Mouse (Mus musculus) forelimb bud, embryonic 11.5 days (tissue): Measurements from ENCODE around the gene H2-Ke6.
A peak's percentile ranks its signal among the peaks of the same experiment; 100 is the strongest.

Source experiments
- DNase-seq: peaks from one replicate; pipeline ENCODE4 v3.0.0-alpha.2; 2012; ENCODE audit warnings: low read depth, low spot score

The H2-Ke6 gene

DNA sequence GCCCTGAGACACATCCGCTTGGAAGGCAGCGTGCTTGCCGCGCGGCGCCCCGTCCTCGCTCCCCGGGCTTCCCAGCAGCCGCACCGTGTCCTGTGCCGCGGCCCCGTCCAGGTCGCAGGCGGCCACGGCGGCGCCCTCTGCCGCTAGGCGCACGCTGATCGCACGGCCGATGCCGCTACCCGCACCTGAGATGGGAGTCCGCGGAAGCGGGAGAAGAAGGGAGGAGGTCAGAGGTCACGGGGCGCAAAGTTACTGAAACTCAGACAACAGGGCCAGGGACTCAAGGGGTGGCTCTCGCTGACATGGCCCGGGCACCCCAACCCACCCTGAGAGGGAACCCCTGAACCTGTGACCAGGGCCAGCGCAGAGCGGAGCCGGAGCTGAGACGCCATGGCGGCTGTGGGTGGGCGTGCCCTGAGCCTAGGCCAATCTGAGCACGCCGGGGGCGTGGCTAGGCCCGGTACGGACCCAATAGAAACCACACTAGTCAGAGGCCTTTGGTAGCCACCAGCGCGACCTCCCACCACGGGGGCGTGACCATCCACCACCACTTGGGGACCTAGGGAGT, at the start of gene H2-Ke6:
Gene H2-Ke6, minus strand, starts transcription at position 405 of the 568 bp plus-strand sequence.
- DNase-seq: peak; percentile 94

DNA sequence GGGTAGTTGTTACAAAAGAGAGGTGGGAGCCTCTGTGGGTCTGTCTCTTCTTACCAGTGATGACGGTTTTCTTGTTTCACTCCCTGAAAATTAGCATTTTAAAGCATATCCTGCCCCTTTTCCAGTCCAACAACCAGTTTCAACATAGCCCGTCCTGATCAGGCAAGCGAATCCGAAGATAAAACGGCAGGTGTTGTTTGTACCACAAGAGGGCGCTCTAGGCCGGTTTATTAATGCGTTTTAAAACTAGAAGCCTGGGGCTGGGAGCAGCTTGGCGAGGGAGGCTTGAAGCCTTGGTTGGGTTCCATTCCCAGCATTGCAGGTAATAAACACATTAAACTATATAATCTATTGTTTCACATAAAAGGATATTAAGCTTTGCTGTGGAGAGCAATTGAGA, 49.7 kb upstream of the H2-Ke6 start:
- DNase-seq: peak; percentile 84

DNA sequence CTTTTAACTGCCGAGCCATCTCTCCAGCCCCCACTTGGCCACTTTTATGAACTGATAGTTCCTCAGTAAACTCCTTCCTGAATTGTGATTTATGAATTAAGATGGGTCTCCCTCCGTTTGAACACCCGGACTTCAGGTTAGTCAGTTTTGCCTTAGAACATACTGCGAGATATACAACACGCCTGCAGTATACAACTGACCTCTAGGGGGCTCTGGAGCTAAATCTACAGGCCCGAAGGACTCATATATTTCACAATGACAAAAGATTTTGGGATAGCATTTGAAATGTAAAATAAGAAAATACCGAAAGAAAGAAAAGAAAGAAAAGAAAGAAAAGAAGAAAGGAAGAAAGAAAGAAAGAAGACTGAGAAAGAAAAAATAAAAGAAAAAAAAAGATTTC, 47.4 kb upstream of the H2-Ke6 start:
- DNase-seq: peak; percentile 68

DNA sequence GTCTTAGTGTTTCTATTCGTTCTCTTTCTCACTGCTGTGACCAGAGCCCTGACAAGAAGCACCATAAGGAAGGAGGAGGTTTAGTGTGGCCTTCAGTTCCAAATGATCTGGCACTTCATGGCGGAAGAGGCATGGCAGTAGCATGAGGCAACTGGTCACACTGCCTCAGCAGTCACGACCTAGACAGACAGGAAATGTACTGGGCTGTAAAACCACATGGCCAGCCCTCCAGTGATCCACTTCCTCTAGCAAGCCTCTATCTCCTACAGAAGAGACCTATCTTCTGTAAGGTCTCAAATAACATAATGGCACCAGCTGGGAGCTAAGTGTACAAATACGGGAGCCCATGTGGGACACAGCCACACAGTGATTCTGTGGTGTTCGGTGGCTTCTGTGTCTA, 44.2 kb upstream of the H2-Ke6 start:
- DNase-seq: no peak

DNA sequence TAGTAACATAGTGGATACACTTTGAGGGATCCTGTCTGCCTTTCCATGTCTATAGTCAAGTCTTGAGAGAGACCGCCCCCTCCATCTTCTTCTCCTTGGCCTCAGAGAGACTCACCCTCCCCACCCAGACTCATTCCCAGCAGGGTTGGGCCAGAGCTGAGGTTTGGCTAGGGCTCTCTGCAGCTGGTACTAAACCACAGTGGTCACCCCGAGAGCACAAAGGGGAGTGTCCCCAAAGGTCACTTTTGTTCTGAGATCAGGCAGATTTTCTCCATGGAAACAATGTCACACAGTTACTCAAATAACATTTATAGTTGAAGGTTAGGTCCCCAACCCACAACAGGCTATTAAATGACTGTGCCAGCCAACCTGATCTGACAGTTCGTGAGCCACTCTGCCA, 41.0 kb upstream of the H2-Ke6 start:
- DNase-seq: no peak

DNA sequence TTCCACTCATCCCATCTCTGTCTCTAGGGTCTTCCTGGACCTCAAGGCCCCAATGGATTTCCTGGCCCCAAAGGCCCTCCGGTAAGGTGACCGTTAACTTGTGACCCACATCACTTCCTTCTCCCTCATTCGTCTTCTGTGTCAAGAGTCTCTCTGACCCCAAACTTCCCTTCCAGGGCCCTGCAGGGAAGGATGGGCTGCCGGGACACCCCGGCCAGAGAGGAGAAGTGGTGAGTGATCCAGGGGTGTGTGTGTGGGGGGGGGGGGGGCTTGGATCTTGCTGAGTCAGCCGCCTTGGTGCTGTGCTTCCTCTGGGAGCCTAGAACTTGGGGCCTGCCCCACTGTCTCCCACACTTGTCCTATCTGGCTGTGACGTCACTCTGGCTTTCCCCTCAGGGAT, 29.4 kb upstream of the H2-Ke6 start:
- DNase-seq: no peak

DNA sequence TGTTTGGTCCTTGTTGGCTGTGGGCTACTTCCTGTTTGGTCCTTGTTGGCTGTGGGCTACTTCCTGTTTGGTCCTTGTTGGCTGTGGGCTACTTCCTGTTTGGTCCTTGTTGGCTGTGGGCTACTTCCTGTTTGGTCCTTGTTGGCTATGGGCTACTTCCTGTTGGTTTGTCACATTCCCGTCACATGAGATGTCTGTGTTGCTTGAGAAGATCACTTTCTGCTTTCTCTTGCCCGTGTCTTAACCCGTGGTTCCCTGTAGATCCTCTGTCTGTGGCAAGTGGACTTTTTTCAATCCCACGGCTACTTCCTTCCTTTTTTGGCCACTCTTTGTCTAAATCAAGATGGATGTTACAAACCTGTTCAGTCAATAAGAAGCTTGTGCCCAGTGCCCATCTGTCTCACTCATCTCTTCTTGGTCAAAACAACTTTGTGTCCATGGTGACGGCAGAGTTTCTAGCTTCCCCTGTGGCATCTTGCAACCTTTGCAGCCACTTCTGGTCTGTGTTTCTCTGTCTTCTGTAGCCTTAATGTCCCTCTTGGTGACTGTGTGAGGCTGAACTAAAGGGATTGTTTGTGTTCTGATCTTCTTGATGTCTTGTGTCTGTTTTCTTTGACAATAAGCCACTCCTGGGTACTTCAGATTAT, 19.7 kb upstream of the H2-Ke6 start:
- no peak for DNase-seq

DNA sequence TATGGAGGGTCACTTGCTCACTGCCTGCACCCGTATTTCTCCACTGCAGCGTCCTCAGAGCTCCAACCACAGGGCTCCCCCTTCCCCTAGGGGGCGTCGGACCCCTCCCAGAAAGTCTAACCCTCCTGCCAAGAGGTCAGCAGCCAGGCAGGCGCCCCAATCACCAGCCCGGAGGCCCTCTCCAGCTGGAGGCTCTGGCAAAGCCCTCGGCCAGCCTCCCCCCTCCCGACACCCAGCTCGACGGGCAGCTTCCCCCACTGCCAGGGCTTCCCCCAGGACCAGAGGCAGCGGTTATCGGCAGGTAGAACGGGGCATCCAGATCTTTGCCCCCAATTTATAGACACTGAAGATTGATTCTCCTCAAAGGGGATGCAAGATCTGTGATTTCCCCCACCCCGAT, 18.1 kb upstream of the H2-Ke6 start:
- no peak for DNase-seq

DNA sequence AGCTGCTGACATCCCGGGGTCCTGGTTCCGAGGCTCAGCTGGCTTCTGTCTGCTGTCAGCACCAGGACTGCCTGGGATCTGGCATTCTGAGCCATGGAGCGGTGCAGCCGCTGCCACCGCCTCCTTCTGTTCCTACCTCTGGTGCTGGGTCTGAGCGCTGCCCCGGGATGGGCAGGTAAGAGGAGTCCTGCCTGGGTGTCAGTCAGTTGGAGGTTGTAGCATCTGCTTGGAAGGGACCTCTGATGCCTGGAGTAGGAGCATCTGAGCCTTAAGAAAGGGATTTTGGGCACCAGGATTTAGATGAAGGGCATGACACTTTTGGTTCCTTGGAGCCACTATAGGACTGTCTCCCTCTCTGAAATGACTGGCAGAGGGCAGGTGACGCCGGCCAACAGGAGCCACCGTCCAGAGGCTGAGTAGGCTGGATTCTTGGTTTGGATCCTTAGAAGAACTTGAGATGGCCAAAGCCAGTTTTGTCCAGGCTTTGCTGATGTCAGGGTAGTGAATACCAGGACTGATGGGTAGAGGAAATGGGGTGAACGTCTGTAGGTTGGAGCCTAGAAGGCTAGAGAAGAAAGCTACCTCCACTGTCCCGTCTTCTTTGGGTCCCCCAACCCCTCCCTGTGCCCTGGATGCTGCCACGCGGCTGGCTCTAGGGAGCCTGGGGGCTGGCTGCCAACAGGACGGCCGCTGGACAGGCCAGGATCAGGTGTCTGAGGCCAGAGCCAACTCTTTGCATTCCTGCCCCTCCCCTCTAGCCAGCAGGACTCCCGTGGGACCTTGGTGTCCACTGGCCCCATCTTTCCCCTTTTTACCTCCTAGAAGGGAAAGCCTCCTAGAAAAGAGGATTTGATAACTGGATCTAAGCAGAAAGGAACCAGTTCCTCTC, 11.9 kb upstream of the H2-Ke6 start:
- DNase-seq: no peak

DNA sequence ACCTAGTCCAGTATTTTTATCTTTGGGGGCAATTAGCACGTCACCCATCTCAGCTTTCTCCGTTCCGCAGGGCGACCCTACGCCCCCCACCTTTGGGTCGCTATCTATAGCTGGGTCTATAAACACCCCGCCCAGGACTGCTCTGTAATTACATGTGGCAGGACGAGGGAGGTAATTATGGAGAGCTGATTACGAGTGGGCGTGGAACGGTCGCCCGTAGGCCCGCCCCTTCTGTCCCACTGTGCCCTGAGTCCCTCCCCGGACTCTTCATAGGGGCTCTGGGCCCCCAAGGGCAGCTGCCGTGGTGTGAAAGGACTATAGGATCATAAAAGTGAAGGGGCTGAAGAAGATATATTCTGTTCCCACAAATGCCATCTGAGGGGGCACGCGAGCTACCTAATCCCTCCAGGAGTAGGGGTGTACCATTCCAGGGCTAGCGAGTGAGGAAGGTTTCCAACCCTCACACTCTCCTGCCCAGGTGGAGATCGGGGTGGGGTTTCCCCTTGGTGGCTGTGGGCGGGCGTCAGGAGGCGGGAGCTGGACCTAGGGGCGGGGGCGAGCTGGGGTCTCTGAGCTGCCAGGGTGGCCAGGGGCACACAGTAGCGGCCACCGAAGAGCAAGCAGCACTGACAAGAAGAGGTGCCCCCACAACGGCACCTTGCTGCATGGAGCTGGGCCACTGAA, 11.2 kb upstream of the H2-Ke6 start, which contains the start of gene Col11a2:
Gene Col11a2, plus strand, starts transcription at position 560 of the 684 bp plus-strand sequence.
- no peak for DNase-seq

DNA sequence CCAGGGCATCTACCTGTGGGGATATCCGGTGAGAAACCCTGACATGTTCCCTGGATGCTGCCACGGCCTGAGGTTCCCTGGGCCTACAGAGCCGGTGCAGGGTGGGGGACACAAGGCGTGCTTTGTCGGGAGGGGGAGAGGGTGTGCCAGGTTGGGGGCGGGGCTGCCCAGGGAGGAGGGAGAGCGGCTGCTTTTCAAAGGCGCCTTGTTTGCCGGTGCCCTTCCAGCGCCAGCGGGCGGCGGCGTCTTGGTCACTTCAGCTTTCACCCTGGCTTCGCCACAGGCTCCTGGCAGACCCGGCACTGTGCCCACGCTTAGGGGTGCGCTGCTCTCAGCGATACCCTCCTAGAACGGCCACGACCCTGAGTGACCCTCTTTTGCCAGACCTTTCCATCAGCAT, 10.6 kb upstream of the H2-Ke6 start:
- DNase-seq: no peak

DNA sequence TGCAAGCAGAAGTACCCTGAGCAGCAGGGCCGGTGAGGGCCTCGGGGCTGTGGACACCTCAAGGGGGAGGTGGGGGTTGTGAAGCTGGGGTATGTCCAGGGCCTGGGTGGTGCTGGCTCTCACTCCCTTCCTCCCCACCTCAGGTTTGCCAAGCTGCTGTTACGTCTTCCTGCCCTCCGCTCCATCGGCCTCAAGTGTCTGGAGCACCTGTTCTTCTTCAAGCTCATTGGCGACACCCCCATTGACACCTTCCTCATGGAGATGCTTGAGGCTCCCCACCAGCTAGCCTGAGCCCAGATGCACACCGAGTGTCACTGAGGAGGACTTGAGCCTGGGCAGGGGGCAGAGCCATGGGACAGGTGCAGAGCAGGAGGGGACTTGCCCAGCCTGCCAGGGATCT, 9.4 kb upstream of the H2-Ke6 start:
- DNase-seq: no peak

DNA sequence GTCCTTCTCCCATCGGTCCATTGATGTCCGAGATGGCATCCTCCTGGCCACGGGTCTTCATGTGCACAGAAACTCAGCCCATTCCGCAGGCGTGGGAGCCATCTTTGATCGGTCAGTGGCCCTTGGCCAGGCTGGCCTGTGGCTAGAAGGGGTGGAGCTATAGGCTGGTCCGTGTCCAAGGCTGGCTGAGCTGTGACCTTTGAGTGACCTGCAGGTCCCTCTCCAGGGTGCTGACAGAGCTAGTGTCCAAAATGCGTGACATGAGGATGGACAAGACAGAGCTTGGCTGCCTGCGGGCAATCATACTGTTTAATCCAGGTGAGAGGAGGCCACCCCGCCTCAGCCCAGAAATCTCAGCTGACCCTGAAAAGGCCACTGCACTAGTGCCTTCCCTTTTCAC, 8.8 kb upstream of the H2-Ke6 start:
- no peak for DNase-seq

DNA sequence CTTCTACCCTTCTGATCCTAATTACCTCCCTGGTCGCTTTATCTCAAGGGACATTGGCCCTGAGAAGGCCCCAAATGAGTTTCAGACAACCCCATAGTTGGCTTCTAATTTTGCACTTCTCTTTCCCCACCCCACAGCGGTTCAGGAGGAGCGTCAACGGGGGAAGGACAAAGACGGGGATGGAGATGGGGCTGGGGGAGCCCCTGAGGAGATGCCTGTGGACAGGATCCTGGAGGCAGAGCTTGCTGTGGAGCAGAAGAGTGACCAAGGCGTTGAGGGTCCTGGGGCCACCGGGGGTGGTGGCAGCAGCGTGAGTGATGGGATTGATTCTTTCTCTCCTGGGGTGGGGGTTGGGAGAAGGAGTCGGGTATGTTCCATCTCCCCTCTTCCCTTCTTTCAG, 7.7 kb upstream of the H2-Ke6 start:
- DNase-seq: no peak

DNA sequence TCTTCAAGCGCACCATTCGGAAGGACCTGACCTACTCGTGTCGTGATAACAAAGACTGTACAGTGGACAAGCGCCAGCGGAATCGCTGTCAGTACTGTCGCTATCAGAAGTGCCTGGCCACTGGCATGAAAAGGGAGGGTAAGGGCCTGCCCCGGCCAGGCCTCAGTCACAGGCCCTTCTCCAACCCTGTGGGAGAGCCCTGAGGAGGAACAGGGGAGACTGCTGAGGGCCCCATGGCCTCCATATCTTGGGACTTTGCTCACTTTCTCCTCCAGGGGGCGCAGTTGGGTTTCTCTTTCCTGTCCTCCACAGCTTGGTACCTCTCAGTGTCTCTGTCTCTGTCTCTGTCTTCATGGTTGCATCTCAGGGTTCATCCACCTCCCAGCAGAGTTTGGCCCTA, 6.2 kb upstream of the H2-Ke6 start:
- peak; percentile 47 for DNase-seq

DNA sequence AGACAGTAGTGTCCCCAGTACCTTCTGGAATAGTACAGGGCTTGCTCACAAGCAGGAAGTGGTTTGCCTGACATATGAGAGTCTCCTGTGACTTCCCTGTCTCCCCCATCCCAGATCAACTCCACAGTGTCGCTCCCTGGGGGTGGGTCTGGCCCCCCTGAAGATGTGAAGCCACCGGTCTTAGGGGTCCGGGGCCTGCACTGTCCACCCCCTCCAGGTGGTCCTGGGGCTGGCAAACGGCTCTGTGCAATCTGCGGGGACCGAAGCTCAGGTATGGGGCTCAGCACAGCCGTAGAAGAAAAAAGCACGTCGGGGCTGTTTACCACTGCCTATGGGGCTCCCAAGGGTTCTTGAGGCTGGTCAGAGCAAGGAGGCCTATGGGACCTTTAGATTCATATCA, 5.6 kb upstream of the H2-Ke6 start:
- no peak for DNase-seq

DNA sequence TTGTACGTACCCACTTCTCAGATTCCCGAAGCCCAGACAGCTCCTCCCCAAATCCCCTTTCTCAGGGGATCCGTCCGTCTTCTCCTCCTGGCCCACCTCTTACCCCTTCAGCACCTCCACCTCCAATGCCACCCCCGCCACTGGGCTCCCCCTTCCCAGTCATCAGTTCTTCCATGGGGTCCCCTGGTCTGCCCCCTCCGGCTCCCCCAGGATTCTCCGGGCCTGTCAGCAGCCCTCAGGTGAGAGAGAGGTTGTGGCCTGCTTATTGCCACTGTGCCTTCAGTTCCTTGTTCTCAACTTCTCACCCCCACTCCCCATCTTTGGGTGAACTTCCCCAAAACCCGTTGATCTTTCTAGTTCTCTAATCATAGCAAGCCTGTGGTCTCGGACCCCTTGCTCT, 4.9 kb upstream of the H2-Ke6 start:
- no peak for DNase-seq

DNA sequence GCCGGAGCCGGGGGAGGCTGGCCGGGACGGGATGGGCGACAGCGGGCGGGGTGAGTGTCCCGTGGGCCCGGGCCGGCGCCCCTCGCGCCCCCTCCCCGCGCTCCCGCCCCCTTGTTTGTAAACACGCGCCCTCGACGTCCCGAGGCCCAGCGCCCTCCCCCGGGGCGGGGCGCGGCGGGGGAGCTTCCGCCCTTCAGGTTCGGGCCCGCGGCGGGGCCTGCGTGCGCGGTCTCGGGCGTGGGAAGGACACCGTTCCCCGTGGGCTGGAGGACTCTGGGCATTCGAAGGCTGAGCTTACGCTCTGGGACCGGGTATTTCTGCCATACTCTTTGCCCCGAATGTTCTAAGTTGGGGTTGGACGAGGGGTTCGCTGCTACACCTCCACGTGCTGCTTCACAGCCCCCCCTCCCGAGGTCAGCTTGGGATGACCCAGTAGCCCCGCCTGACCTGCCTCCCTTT, 4.3 kb upstream of the H2-Ke6 start:
- DNase-seq: no peak

DNA sequence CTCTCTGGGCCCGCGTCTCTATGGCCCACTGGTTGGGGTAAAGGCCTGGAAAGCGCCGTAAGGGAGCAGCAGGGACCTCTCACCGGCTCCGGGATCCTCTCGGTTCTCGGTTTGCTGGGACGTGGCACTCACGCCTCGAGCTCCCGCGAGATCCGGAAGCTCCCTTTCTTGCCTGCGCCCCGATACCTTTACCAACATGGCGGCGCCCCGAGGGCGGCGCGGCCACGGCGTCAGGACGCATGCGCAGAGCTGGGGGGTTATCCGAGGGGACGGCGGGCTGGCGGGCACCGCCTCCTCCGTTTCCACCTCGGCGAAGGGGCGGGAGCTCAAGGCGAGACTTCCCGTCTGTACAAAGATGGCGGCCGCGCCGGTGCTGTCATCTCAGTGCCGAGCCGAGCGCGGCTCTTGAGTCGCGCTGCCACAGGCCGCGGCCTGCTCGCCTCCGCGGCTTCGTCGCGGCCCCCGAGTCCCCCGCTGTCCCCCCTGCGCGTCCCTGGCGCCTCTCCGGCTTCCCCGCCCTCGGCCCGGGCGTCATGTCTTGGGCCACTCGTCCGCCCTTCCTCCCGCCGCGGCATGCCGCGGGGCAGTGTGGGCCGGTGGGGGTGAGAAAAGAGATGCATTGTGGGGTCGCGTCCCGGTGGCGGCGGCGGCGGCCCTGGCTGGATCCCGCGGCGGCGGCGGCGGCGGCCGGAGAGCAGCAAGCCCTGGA, 3.8 kb upstream of the H2-Ke6 start, which contains the start of the genes Slc39a7 and Rxrb:
Gene Slc39a7, minus strand, starts transcription at position 218 of the 709 bp plus-strand sequence.
Gene Rxrb, plus strand, starts transcription at position 348 of the 709 bp plus-strand sequence.
- peak; percentile 99 for DNase-seq

DNA sequence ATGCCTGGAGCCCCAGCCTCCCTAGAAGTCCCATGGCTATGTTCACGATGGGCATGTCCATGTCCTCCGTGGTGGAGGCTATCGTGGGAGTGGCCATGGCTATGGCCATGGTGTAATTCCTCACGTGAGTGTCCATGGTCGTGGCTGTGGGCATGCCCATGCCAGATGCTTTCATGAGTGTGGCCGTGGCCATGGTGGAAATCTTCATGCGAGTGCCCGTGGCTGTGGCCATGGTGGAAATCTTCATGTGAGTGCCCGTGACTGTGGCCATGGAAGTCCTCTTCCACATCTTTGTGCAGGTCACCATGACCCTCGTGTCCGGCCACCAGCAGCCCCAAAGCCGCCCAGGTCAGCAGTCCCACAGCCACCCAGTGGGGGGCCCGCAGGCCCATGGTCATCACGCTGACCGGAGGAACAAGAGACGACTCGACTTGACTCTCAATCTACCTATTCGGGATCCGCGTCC, 3.0 kb upstream of the H2-Ke6 start:
- no peak for DNase-seq
